Mouse (Mus musculus): ENCODE measurements around the gene Cchcr1. TPM values are rescaled to one million over a fixed set of nuclear protein-coding genes. Genes with fewer than 3 reads are reported as not detected.

Gene Cchcr1
- polyA plus RNA-seq, 1 experiment from 2014 or later = 4.8 TPM

DNA sequence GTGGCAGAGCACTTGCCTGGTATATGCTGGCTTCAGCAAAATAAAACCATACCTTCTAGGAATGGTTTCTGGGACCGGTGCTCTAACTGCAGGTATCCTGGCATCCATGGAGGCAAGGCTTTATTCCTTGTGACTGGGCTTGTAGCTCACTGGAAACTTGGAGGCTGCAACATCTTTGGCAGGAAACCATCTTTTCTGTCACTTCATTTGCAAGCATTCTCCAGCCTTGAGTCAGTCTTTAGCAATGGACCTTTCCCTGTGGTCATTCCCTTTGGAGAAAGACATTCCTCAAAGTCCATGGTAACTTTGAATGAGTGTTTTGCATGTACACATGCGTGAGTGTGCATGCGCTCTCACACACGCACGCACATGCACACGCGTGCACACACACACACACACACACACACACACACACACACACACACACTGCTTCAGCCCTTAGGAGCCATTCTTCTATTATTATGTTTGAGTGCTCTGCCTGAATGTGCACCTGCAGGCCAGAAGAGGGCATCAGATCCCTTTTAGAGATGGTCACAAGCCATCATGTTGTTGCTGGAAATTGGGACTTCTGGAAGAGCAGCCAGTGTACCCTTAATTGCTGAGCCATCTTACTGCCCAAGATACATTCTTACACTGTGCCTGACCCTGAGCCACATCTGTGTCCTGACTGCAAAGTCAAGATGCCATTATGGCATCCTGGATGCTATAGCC lies 3.8 kb upstream of the Cchcr1 start:
- H3K4me3 ChIP-seq (ENCODE audit: low read depth, low read length) = no peak overlapping the region
- no peaks in the 10 kb centered on the region for H3K27me3 ChIP-seq (replicated peaks; ENCODE audit: control insufficient read depth, insufficient read depth, low read length)
- H3K9ac ChIP-seq (ENCODE audit: low read depth, low read length) = no peak overlapping the region
- no peak overlapping the region for H3K4me2 ChIP-seq (replicated peaks; ENCODE audit: low read depth)
- H3K27ac ChIP-seq (ENCODE audit: low read depth, low read length) = no peak overlapping the region
- H3K4me1 ChIP-seq (replicated peaks; ENCODE audit: control insufficient read depth, insufficient read depth, low read length) = no peaks in the 10 kb centered on the region; the same call in none of the 2 replicates
- WGBS = 95% methylated on average over 7 of the region's 7 CpGs
- no peaks in the 10 kb centered on the region for H3K9me3 ChIP-seq (ENCODE audit: control insufficient read depth)
- H3K36me3 ChIP-seq (ENCODE audit: control insufficient read depth, insufficient read depth) = 0 out of 2 replicates have a peak, but pooled peaks cover 5% of the 10 kb centered on the region
- no peak for ATAC-seq
- TF ChIP-seq CTCF (IDR thresholded peaks at IDR 0.05; ENCODE audit: low read depth) = peak; percentile 66

DNA sequence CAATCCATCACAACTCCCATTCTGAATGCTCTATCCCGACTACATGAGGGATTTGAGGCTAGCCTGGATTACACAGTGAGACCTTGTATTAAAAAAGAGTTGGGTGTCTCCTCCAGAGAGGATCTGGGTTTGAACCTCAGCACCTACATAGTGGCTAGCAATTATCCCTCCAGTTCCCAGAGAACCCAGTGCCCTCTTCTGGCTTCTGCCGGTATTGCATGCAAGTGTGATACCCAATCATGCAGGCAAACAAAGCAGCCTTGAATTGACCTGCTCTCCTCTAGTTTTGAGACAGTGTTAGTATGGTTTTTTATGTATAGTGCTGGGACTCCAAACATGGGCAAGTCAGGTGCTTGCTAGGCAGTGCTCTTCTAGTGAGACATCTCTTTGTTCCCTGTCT lies 3.0 kb upstream of the Cchcr1 start:
- H3K4me3 ChIP-seq (ENCODE audit: low read depth, low read length) = no peak overlapping the region
- 20% methylated on average over 2 of the region's 2 CpGs for WGBS
- H3K27me3 ChIP-seq (replicated peaks; ENCODE audit: control insufficient read depth, insufficient read depth, low read length) = no peaks in the 10 kb centered on the region
- TF ChIP-seq CTCF (IDR thresholded peaks at IDR 0.05; ENCODE audit: low read depth) = peak; percentile 86
- no peak for ATAC-seq
- no peak overlapping the region for H3K4me2 ChIP-seq (replicated peaks; ENCODE audit: low read depth)
- H3K27ac ChIP-seq (ENCODE audit: low read depth, low read length) = no peak overlapping the region
- no peaks in the 10 kb centered on the region; the same call in none of the 2 replicates for H3K4me1 ChIP-seq (replicated peaks; ENCODE audit: control insufficient read depth, insufficient read depth, low read length)
- no peaks in the 10 kb centered on the region for H3K9me3 ChIP-seq (ENCODE audit: control insufficient read depth)
- no peak overlapping the region for H3K9ac ChIP-seq (ENCODE audit: low read depth, low read length)
- H3K36me3 ChIP-seq (ENCODE audit: control insufficient read depth, insufficient read depth) = 0 out of 2 replicates have a peak, but pooled peaks cover 5% of the 10 kb centered on the region

DNA sequence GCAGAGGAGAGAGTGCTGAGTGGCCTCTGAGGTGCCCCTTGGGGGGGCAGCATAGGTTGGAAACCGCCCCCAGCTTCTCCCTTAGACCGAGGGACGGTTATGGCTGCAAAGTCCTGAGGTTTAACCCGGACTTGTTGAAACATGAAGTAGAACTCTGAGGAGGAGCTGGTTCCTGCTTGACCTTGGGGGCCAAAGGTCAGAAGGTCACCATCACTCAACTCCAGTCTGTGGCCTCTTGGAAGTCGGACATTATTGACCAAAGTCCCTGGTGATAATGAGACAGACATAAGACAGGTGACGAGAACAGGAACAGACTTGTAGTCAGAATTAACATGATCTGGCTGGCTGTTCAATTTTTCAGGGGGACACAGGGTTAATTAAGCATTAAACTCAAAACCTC lies 2.1 kb upstream of the Cchcr1 start:
- Histone ChIP-seq H3K27ac (ENCODE audit: low read depth, low read length) (no peak overlapping the region), H3K9me3 (ENCODE audit: control insufficient read depth) (no peaks in the 10 kb centered on the region), H3K27me3 (replicated peaks; ENCODE audit: control insufficient read depth, insufficient read depth, low read length) (no peaks in the 10 kb centered on the region), H3K4me2 (replicated peaks; ENCODE audit: low read depth) (peak overlapping the region; percentile 89), H3K36me3 (ENCODE audit: control insufficient read depth, insufficient read depth) (0 out of 2 replicates have a peak, but pooled peaks cover 5% of the 10 kb centered on the region), H3K9ac (ENCODE audit: low read depth, low read length) (no peak overlapping the region), H3K4me3 (ENCODE audit: low read depth, low read length) (no peak overlapping the region), H3K4me1 (replicated peaks; ENCODE audit: control insufficient read depth, insufficient read depth, low read length) (no peaks in the 10 kb centered on the region; the same call in none of the 2 replicates)
- WGBS = 54% methylated on average over 6 of the region's 6 CpGs
- no peak for TF ChIP-seq CTCF (IDR thresholded peaks at IDR 0.05; ENCODE audit: low read depth)
- no peak for ATAC-seq

DNA sequence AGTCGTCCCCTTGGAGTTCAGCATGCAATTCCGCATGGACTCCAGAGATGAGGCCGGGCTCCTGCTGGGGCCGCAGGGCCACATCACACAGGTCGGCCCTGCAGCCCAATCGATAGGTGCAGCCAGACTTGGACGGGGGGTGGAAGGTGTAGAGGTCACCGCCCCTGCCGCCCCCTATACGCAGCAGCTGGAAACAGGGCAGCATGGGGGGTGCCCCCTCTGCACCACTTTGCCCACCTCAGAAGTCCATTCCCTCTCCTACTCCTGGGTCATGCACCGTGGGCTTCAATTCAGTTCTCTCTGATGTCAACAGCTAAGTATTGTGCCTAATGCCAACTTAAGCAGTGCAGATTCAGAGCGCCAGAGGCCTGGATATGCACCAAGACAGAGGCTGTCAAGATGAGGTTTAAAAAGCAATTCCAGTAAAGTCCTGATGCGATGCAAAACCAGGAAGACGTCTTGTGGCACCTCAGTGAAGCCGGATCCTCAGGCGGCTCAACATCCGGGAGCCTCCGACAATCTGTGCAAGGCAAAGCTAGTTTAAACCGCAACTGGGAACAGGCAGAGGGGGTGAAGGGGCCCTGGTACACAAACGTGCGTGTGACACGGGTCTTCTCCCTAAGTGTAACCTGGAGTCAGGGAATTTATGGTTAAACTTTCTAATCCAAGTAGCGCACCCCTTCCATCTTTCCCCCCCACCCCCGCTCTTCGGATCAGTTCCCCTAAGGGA lies 824 bp upstream of the Cchcr1 start:
- no peaks in the 10 kb centered on the region for H3K9me3 ChIP-seq (ENCODE audit: control insufficient read depth)
- TF ChIP-seq CTCF (IDR thresholded peaks at IDR 0.05; ENCODE audit: low read depth) = no peak
- 0 out of 2 replicates have a peak, but pooled peaks cover 11% of the 10 kb centered on the region for H3K36me3 ChIP-seq (ENCODE audit: control insufficient read depth, insufficient read depth)
- ATAC-seq = peak; percentile 21; the same call in 1 of the 2 replicates
- peak overlapping the region; percentile 41; the same call in 1 of the 2 replicates for H3K9ac ChIP-seq (ENCODE audit: low read depth, low read length)
- H3K27me3 ChIP-seq (replicated peaks; ENCODE audit: control insufficient read depth, insufficient read depth, low read length) = no peaks in the 10 kb centered on the region
- H3K4me1 ChIP-seq (replicated peaks; ENCODE audit: control insufficient read depth, insufficient read depth, low read length) = no peaks in the 10 kb centered on the region; the same call in none of the 2 replicates
- peak overlapping the region; percentile 89 for H3K4me2 ChIP-seq (replicated peaks; ENCODE audit: low read depth)
- 7% methylated on average over 25 of the region's 25 CpGs for WGBS
- H3K4me3 ChIP-seq (ENCODE audit: low read depth, low read length) = peak overlapping the region; percentile 65
- peak overlapping the region; percentile 9; the same call in 1 of the 2 replicates for H3K27ac ChIP-seq (ENCODE audit: low read depth, low read length)

DNA sequence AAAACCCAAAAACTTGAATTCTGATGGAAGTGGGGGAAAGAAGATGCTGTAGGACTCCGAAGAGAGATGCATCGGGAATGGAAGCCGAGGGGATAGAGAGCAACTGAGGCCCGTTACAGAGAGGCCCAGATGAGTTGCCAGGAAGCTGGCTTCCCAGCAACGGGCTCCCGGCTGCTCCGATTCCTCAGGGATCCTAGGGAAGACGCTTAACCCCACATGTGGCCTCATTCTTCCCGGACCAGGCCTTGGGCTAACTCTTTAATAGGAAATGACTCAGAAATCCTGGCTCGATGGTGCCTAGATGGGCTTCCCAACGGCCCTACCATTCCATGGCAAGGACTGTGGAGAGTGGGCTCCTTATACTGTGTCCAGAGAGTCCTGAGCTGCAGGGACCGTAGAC lies 626 bp downstream of the Cchcr1 start:
- no peaks in the 10 kb centered on the region; the same call in none of the 2 replicates for H3K4me1 ChIP-seq (replicated peaks; ENCODE audit: control insufficient read depth, insufficient read depth, low read length)
- TF ChIP-seq CTCF (IDR thresholded peaks at IDR 0.05; ENCODE audit: low read depth) = no peak
- no peak overlapping the region for H3K27ac ChIP-seq (ENCODE audit: low read depth, low read length)
- H3K4me3 ChIP-seq (ENCODE audit: low read depth, low read length) = peak overlapping the region; percentile 65
- H3K4me2 ChIP-seq (replicated peaks; ENCODE audit: low read depth) = peak overlapping the region; percentile 89
- peak overlapping the region; percentile 51; the same call in 1 of the 2 replicates for H3K9ac ChIP-seq (ENCODE audit: low read depth, low read length)
- H3K9me3 ChIP-seq (ENCODE audit: control insufficient read depth) = no peaks in the 10 kb centered on the region
- WGBS = 4% methylated on average over 12 of the region's 12 CpGs
- ATAC-seq = no peak
- H3K36me3 ChIP-seq (ENCODE audit: control insufficient read depth, insufficient read depth) = 0 out of 2 replicates have a peak, but pooled peaks cover 11% of the 10 kb centered on the region
- H3K27me3 ChIP-seq (replicated peaks; ENCODE audit: control insufficient read depth, insufficient read depth, low read length) = no peaks in the 10 kb centered on the region

DNA sequence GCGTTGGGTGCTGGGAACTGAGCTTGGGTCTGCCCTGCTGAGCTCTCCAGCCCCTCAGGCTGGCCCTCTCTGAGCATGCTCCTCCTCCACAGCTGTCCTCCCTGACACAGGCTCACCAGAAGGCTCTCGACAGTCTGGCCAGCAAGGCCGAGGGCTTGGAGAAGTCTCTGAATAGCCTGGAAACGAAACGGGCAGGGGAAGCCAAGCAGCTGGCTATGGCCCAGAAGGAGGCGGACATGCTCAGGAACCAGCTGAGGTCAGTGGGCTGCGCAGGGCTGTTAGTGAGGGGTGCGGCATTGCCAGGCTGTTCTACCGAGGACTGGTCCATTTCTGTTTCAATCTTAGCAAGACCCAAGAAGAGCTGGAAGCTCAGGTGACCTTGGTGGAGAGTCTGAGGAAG lies 7.5 kb downstream of the Cchcr1 start:
- no peaks in the 10 kb centered on the region for H3K27me3 ChIP-seq (replicated peaks; ENCODE audit: control insufficient read depth, insufficient read depth, low read length)
- H3K4me3 ChIP-seq (ENCODE audit: low read depth, low read length) = no peak overlapping the region
- no peak for TF ChIP-seq CTCF (IDR thresholded peaks at IDR 0.05; ENCODE audit: low read depth)
- no peak overlapping the region for H3K27ac ChIP-seq (ENCODE audit: low read depth, low read length)
- no peaks in the 10 kb centered on the region for H3K9me3 ChIP-seq (ENCODE audit: control insufficient read depth)
- H3K4me1 ChIP-seq (replicated peaks; ENCODE audit: control insufficient read depth, insufficient read depth, low read length) = no peaks in the 10 kb centered on the region
- no peak for ATAC-seq
- H3K36me3 ChIP-seq (ENCODE audit: control insufficient read depth, insufficient read depth) = peaks cover 38% of the 10 kb centered on the region
- no peak overlapping the region for H3K4me2 ChIP-seq (replicated peaks; ENCODE audit: low read depth)
- no peak overlapping the region for H3K9ac ChIP-seq (ENCODE audit: low read depth, low read length)
- WGBS = 76% methylated on average over 9 of the region's 9 CpGs
